In the genomic region with DNA sequence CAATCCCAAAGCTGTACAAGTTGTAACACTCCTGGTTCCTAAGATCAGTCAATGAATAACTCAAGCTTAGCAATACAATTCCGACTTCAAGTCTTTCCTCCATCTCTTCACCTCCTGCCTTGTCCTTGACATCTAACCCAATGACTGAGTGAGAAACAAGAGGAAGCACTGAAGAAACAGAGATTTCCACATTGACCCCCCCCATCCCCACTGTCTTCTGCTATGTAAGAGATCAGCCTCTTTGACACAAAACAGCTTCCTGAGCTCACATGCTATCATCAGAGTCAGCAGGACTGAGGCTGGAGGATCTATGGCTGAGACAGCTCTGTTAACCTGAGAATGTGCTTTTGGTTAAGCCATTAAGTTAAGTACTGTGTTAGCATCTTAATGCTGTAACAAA, we compare ENCODE assay signal across 20 mouse cellular contexts. TPM values are rescaled to one million over a fixed set of nuclear protein-coding genes. Genes with fewer than 3 reads are reported as not detected.
"Had no signal": no experiment of that assay in that cellular context is flagged by ENCODE, and none has a peak within 500 bp of the region (broad histone marks: within the 10 kb centered on the region; RNA-seq: fewer than 3 reads in every experiment).

No protein-coding gene starts in this region.

- ATAC-seq: intestine, embryonic 15.5 days had no signal

- H3K27me3 ChIP-seq: intestine, embryonic 15.5 days; lung, embryonic 15.5 days; neural tube, embryonic 12.5 days had no signal

- H3K27ac ChIP-seq: intestine, embryonic 15.5 days; left cerebral cortex, adult 2 months; limb, embryonic 10.5 days; liver, embryonic 14.5 days; lung, embryonic 15.5 days; macrophage; neural tube, embryonic 12.5 days had no signal

- H3K9ac ChIP-seq: intestine, embryonic 15.5 days; liver, embryonic 14.5 days; lung, embryonic 15.5 days; neural tube, embryonic 12.5 days had no signal

- H3K4me2 ChIP-seq: intestine, embryonic 15.5 days; lung, embryonic 15.5 days; neural tube, embryonic 12.5 days had no signal

- DNase-seq: kidney, adult 18-20 months; kidney, postnatal 25 days; midbrain, embryonic 14.5 days; retina, postnatal 1 day; right cerebral cortex, postnatal 4 days; spleen, adult 18-20 months; thymus, adult 18-20 months; thymus, postnatal 25 days had no signal

- H3K9me3 ChIP-seq: intestine, embryonic 15.5 days; limb, embryonic 10.5 days; lung, embryonic 15.5 days; neural tube, embryonic 12.5 days had no signal

- H3K4me1 ChIP-seq: intestine, embryonic 15.5 days; limb, embryonic 10.5 days; lung, embryonic 15.5 days; neural tube, embryonic 12.5 days had no signal

- H3K36me3 ChIP-seq: intestine, embryonic 15.5 days; limb, embryonic 10.5 days; lung, embryonic 15.5 days; neural tube, embryonic 12.5 days had no signal

- H3K4me3 ChIP-seq: intestine, embryonic 15.5 days; left cerebral cortex, adult 2 months; limb, embryonic 10.5 days; lung, embryonic 15.5 days; neural tube, embryonic 12.5 days had no signal

RNA-seq across cellular contexts. Expression of gene Tchhl1, which starts 42.5 kb away (rescaled TPM):
- total RNA-seq: layer of hippocampus, postnatal 25 days; left cerebral cortex, adult 2 months; left cerebral cortex, postnatal 14 days had no signal
- polyA plus RNA-seq: intestine, embryonic 15.5 days; limb, embryonic 10.5 days; limb, embryonic 14.5 days; liver, embryonic 14.5 days; lung, embryonic 15.5 days; macrophage; midbrain, embryonic 14.5 days; neural tube, embryonic 12.5 days; stomach, embryonic 14.5 days; urinary bladder, adult 2 months had no signal
